Mouse (Mus musculus): ENCODE data around the gene Gna12.

Gna12 gene

GRCm38 (mm10) chr5:140710315-140710714 lies 119.9 kb downstream of the Gna12 start:
- no peak for DNase-seq (ENCODE audit: low spot score in 2 of 2)
